Mouse (Mus musculus) neural tube, embryonic 10.5 days (tissue): ENCODE data around the gene Fam122a.

Experiments used
- DNase-seq: peaks from one replicate; pipeline ENCODE4 v3.0.0-alpha.2; 2017; ENCODE audit warnings: low spot score; ENCODE audit errors: extremely low spot score

The Fam122a gene

GRCm38 (mm10) chr19:24476929-24477882, at the start of gene Fam122a:
Gene Fam122a, minus strand, starts transcription at chr19:24477356.
- peak; percentile 94 for DNase-seq

GRCm38 (mm10) chr19:24523476-24524313, 46.5 kb upstream of the Fam122a start:
- no peak for DNase-seq

GRCm38 (mm10) chr19:24521997-24522396, 44.8 kb upstream of the Fam122a start:
- no peak for DNase-seq

- DNase-seq = no peak
These were observed 44.0 kb upstream of the Fam122a start for GRCm38 (mm10) chr19:24521146-24521545.

GRCm38 (mm10) chr19:24519732-24520409, 42.7 kb upstream of the Fam122a start:
- no peak for DNase-seq

GRCm38 (mm10) chr19:24518384-24518783, 41.2 kb upstream of the Fam122a start:
- DNase-seq = no peak

GRCm38 (mm10) chr19:24517057-24517456, 39.9 kb upstream of the Fam122a start:
- DNase-seq = no peak

GRCm38 (mm10) chr19:24515941-24516340, 38.8 kb upstream of the Fam122a start:
- no peak for DNase-seq

GRCm38 (mm10) chr19:24514661-24515642, 37.8 kb upstream of the Fam122a start:
- DNase-seq = no peak

GRCm38 (mm10) chr19:24513105-24513843, 36.1 kb upstream of the Fam122a start:
- DNase-seq = no peak

- no peak for DNase-seq
These were observed 34.8 kb upstream of the Fam122a start for GRCm38 (mm10) chr19:24511939-24512338.

GRCm38 (mm10) chr19:24509391-24509790, 32.2 kb upstream of the Fam122a start:
- no peak for DNase-seq

- DNase-seq = no peak
These were observed 31.1 kb upstream of the Fam122a start for GRCm38 (mm10) chr19:24508087-24508767.

GRCm38 (mm10) chr19:24502736-24503421, 25.7 kb upstream of the Fam122a start:
- DNase-seq = no peak

- no peak for DNase-seq
These were observed 24.4 kb upstream of the Fam122a start for GRCm38 (mm10) chr19:24501525-24501924.

- DNase-seq = no peak
These were observed 23.3 kb upstream of the Fam122a start for GRCm38 (mm10) chr19:24500431-24500830.

- no peak for DNase-seq
These were observed 22.1 kb upstream of the Fam122a start for GRCm38 (mm10) chr19:24499291-24499690.

- DNase-seq = no peak
These were observed 16.7 kb upstream of the Fam122a start for GRCm38 (mm10) chr19:24493887-24494286.
